Mouse (Mus musculus): ENCODE results near the gene Kcnk18. TPM values are rescaled to one million over a fixed set of nuclear protein-coding genes. Genes with fewer than 3 reads are reported as not detected.

The Kcnk18 gene
- not detected in 2 replicates for polyA plus RNA-seq (2014; fragmentation: Nextera tagmentation; extraction: Ambion mirVana)

DNA sequence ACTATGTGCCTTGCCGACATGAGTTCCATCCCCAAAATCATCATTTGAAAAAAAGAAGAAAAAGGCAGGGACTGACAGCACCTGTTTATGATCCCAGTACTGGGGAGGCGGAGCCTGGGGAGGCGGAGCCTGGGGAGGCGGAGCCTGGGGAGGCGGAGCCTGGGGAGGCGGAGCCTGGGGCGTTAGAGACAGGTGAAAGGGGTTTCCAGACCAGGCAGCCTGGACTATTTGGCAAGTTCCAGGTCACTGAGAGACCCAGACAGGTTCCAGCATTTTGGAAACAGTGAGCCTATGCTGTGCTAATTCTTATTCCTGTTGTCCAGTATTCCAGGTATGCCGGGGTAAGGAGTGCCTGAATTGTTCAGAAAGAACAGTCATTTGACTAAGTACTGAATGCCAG is at the start of gene Kcnk18:
TSS of gene Kcnk18 (plus strand) at position 224 of the 400 bp plus-strand sequence.
- 88% methylated on average over 8 of the region's 8 CpGs for WGBS
- Histone ChIP-seq H3K4me1 (ENCODE audit: control insufficient read depth, insufficient read depth, low read length) (no peaks in the 10 kb centered on the region), H3K27me3 (replicated peaks; ENCODE audit: control insufficient read depth, insufficient read depth, low read length) (no peaks in the 10 kb centered on the region), H3K4me3 (ENCODE audit: low read depth, low read length) (no peak within 1 kb of the TSS), H3K4me2 (ENCODE audit: low read length) (no peak within 1 kb of the TSS), H3K9ac (ENCODE audit: low read length) (no peak within 1 kb of the TSS), H3K27ac (ENCODE audit: low read depth, low read length) (no peak within 1 kb of the TSS), H3K36me3 (ENCODE audit: control insufficient read depth, insufficient read depth, low read length) (no peaks in the 10 kb centered on the region), H3K9me3 (replicated peaks; ENCODE audit: control insufficient read depth, low read length) (no peaks in the 10 kb centered on the region)
- no peak for DNase-seq (ENCODE audit: low spot score)
- no peak for ATAC-seq

DNA sequence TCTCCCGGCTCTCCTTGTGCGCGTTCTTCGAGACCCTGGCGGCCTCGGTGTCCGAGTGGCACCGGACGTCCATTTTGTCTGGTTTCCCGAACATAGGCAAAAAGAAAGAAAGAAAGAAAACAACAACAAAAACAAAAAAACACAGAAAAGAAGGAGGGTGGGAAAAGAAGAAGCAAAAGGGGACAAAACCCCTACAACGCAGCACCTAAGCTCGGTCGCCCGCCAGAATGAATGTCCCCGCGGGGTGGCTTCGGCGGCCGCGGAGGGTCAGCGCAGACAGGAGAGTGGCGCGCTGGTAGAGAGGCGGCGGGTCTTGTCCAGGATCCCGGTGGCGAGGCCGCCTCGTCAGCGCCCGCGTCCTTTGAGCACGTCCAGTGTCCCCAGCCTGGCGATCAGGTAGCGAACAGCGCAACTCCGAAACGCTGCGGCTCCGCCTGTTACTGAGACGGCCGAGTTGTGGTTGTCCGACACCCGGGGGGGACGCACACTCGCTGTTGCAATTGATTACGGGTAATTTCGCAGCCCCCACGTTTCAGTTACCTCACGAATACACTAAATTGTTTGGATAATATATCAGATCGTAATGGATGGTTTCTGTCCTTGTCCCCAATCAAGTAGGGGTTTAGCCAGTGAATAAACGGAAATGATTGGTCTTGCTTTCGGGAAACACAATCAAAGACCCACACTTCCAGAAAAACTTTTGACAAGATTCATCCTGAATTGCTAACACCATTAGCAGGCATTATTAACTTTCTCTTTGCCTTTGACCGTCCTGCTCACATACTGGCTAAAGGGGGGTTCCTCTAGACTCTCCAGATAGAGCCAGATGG is 48.9 kb upstream of the Kcnk18 start, which contains the start of gene Vax1:
TSS of gene Vax1 (minus strand) at position 121 of the 830 bp plus-strand sequence.
- Histone ChIP-seq H3K27ac (ENCODE audit: low read depth, low read length) (peak within 1 kb of the TSS; percentile 89), H3K4me2 (ENCODE audit: low read length) (peak within 1 kb of the TSS; percentile 65), H3K4me3 (ENCODE audit: low read depth, low read length) (peak within 1 kb of the TSS; percentile 37), H3K9me3 (replicated peaks; ENCODE audit: control insufficient read depth, low read length) (no peaks in the 10 kb centered on the region), H3K36me3 (ENCODE audit: control insufficient read depth, insufficient read depth, low read length) (no peaks in the 10 kb centered on the region), H3K27me3 (replicated peaks; ENCODE audit: control insufficient read depth, insufficient read depth, low read length) (peaks cover 46% of the 10 kb centered on the region), H3K9ac (ENCODE audit: low read length) (peak within 1 kb of the TSS; percentile 83), H3K4me1 (ENCODE audit: control insufficient read depth, insufficient read depth, low read length) (peaks cover 14% of the 10 kb centered on the region; the same call in 1 of the 2 replicates)
- DNase-seq (ENCODE audit: low spot score): peak; percentile 63
- under 1% methylated on average over 54 of the region's 54 CpGs for WGBS
- peak; percentile 29 for ATAC-seq

DNA sequence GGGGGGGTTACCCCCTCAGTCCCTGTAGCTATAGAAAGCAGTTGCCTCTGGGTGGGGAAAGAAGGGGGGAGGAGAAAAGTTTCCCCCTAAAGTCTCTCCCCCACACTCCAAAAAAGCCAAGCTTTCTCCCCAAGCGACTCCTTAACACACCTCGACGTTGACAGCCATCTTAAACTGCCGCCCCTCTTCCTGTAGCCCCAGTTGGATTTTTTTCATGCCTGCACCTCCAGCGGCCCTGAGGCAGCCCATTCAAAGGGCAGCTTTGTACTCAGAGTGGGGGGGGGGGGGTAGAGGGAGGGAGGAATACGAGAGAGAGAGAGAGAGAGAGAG is 48.3 kb upstream of the Kcnk18 start:
- Histone ChIP-seq H3K27me3 (replicated peaks; ENCODE audit: control insufficient read depth, insufficient read depth, low read length) (peaks cover 47% of the 10 kb centered on the region), H3K27ac (ENCODE audit: low read depth, low read length) (peak overlapping the region; percentile 89; the same call in 1 of the 2 replicates), H3K9me3 (replicated peaks; ENCODE audit: control insufficient read depth, low read length) (no peaks in the 10 kb centered on the region), H3K4me2 (ENCODE audit: low read length) (peak overlapping the region; percentile 65), H3K36me3 (ENCODE audit: control insufficient read depth, insufficient read depth, low read length) (no peaks in the 10 kb centered on the region), H3K9ac (ENCODE audit: low read length) (peak overlapping the region; percentile 83), H3K4me3 (ENCODE audit: low read depth, low read length) (peak overlapping the region; percentile 37), H3K4me1 (ENCODE audit: control insufficient read depth, insufficient read depth, low read length) (peaks cover 10% of the 10 kb centered on the region; the same call in 1 of the 2 replicates)
- ATAC-seq: peak; percentile 38
- no peak for DNase-seq (ENCODE audit: low spot score)
- WGBS: under 1% methylated on average over 6 of the region's 6 CpGs

DNA sequence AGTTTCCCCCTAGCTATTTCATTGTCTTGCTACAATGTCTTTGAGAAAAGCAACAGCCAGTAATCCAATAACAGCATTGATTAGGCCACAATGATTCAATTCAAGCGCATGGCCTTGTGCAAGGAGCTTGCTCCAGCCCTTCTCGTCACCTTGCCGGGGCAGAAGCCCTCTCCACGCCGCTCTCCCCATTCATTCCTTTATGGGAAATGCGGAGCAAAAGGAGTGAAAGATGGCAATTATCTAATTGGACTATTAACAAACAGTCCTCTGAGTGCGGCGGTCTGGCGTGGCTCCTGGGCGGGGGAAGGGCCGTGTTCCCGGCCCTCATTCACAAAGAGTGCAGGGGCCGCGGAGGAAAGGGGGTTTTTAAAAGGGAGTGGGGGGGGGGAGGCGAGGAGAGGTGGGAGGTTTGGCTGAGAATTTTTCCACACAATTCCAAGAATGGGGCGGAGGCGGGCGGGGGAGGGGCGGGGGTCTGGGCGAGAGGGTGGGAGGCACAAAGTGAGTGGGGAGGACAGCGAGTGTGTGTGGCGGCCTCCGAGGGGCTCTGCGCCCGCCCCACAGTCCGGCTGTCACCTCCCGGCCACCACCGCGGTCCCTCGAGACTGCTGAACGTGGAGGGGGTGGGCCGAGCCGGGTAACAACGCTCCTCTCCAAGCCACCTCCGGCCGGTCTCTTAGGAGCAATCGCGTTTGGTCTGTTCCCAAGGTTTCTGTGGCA is 47.7 kb upstream of the Kcnk18 start:
- ATAC-seq (peak; percentile 73), DNase-seq (ENCODE audit: low spot score) (peak; percentile 88)
- WGBS: 1% methylated on average over 31 of the region's 38 CpGs
- H3K4me2 ChIP-seq (ENCODE audit: low read length): peak overlapping the region; percentile 65
- peak overlapping the region; percentile 2; the same call in 1 of the 2 replicates for H3K9ac ChIP-seq (ENCODE audit: low read length)
- H3K9me3 ChIP-seq (replicated peaks; ENCODE audit: control insufficient read depth, low read length): no peaks in the 10 kb centered on the region
- peaks cover 10% of the 10 kb centered on the region; the same call in 1 of the 2 replicates for H3K4me1 ChIP-seq (ENCODE audit: control insufficient read depth, insufficient read depth, low read length)
- H3K4me3 ChIP-seq (ENCODE audit: low read depth, low read length): peak overlapping the region; percentile 37
- no peaks in the 10 kb centered on the region for H3K36me3 ChIP-seq (ENCODE audit: control insufficient read depth, insufficient read depth, low read length)
- peak overlapping the region; percentile 89; the same call in 1 of the 2 replicates for H3K27ac ChIP-seq (ENCODE audit: low read depth, low read length)
- peaks cover 52% of the 10 kb centered on the region for H3K27me3 ChIP-seq (replicated peaks; ENCODE audit: control insufficient read depth, insufficient read depth, low read length)

DNA sequence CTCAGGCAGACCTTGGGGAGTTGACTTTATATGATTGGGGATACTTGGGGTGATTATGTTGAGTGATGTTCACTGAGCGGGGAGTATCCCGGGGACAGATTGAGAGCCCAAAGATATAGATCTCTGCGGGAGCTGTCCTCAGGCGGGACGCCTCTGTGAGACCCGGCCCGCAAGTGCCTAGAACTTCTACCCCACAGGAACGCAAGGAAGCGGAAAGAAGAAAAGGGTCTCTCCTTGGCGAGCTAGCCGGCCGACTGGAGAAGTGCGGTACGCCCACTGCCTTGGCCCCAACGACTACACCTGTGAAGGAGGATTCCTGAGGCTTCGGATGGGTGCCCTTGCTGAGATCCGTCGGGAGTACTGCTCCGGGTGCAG is 47.2 kb upstream of the Kcnk18 start:
- peaks cover 10% of the 10 kb centered on the region; the same call in 1 of the 2 replicates for H3K4me1 ChIP-seq (ENCODE audit: control insufficient read depth, insufficient read depth, low read length)
- DNase-seq (ENCODE audit: low spot score): no peak
- H3K36me3 ChIP-seq (ENCODE audit: control insufficient read depth, insufficient read depth, low read length): no peaks in the 10 kb centered on the region
- H3K27ac ChIP-seq (ENCODE audit: low read depth, low read length): peak overlapping the region; percentile 15; the same call in 1 of the 2 replicates
- under 1% methylated on average over 19 of the region's 19 CpGs for WGBS
- peak overlapping the region; percentile 37 for H3K4me3 ChIP-seq (ENCODE audit: low read depth, low read length)
- peak overlapping the region; percentile 65 for H3K4me2 ChIP-seq (ENCODE audit: low read length)
- no peaks in the 10 kb centered on the region for H3K9me3 ChIP-seq (replicated peaks; ENCODE audit: control insufficient read depth, low read length)
- peaks cover 51% of the 10 kb centered on the region for H3K27me3 ChIP-seq (replicated peaks; ENCODE audit: control insufficient read depth, insufficient read depth, low read length)
- H3K9ac ChIP-seq (ENCODE audit: low read length): peak overlapping the region; percentile 2; the same call in 1 of the 2 replicates
- ATAC-seq: no peak

DNA sequence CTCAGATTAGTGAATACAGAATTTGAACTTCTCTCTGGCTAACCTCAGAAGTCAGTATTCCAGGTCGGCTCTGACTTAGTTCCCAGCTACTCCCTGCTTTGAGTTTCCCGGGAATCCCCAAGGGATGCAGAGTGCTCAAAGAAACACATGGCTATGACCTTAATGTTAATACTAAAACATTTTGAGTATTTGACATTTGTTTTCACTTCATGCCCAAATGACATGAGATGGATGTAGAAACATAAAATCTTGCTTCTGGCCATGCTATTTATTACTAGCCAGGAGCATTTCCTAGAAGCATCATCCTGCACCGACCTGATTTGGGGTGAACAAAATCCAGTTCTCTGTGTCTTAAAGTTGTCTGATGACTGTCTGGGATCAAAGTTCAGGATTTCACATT is 46.2 kb upstream of the Kcnk18 start:
- ATAC-seq: no peak
- H3K9me3 ChIP-seq (replicated peaks; ENCODE audit: control insufficient read depth, low read length): no peaks in the 10 kb centered on the region
- WGBS: 7% methylated on average over 3 of the region's 3 CpGs
- H3K4me3 ChIP-seq (ENCODE audit: low read depth, low read length): no peak overlapping the region
- no peaks in the 10 kb centered on the region for H3K36me3 ChIP-seq (ENCODE audit: control insufficient read depth, insufficient read depth, low read length)
- peaks cover 8% of the 10 kb centered on the region; the same call in 1 of the 2 replicates for H3K4me1 ChIP-seq (ENCODE audit: control insufficient read depth, insufficient read depth, low read length)
- no peak for DNase-seq (ENCODE audit: low spot score)
- H3K4me2 ChIP-seq (ENCODE audit: low read length): peak overlapping the region; percentile 65
- no peak overlapping the region for H3K27ac ChIP-seq (ENCODE audit: low read depth, low read length)
- H3K27me3 ChIP-seq (replicated peaks; ENCODE audit: control insufficient read depth, insufficient read depth, low read length): peaks cover 46% of the 10 kb centered on the region
- no peak overlapping the region for H3K9ac ChIP-seq (ENCODE audit: low read length)

DNA sequence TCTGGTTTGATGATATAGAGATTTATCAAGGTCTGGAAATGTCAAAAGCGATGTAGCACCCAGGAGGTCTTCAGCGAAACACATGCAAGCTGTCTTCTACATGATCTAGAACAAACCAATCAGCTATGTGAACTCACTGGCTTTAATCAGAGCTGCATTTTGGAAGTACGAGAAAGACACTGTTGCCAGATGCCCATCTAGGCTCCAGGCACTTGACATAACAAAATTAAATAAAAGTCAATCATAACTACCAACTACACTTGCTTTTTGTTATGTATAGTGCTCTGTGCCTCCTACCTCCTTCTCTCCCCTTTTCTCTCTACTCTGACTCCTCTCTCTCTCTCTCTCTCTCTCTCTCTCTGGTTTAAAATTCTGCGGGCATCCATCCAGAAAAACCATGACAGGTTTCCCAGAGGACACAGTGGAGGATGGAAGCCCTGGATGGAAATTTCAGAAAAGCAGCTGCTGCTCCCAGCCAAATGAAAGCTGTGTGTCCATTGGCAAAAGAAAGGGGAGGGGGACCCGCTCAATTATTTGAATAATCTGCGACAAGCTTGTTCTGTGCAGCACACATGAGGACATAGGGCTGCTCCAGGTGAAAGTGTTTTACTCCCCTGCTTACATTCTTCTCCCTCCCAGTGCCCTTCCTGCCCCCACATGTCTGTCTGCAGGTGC is 45.5 kb upstream of the Kcnk18 start:
- H3K27ac ChIP-seq (ENCODE audit: low read depth, low read length): no peak overlapping the region
- H3K4me2 ChIP-seq (ENCODE audit: low read length): no peak overlapping the region
- H3K27me3 ChIP-seq (replicated peaks; ENCODE audit: control insufficient read depth, insufficient read depth, low read length): peaks cover 41% of the 10 kb centered on the region
- H3K9me3 ChIP-seq (replicated peaks; ENCODE audit: control insufficient read depth, low read length): no peaks in the 10 kb centered on the region
- H3K36me3 ChIP-seq (ENCODE audit: control insufficient read depth, insufficient read depth, low read length): no peaks in the 10 kb centered on the region
- peaks cover 8% of the 10 kb centered on the region; the same call in 1 of the 2 replicates for H3K4me1 ChIP-seq (ENCODE audit: control insufficient read depth, insufficient read depth, low read length)
- H3K4me3 ChIP-seq (ENCODE audit: low read depth, low read length): no peak overlapping the region
- WGBS: 12% methylated on average over 6 of the region's 6 CpGs
- DNase-seq (ENCODE audit: low spot score) (peak; percentile 54), ATAC-seq (no peak)
- no peak overlapping the region for H3K9ac ChIP-seq (ENCODE audit: low read length)

DNA sequence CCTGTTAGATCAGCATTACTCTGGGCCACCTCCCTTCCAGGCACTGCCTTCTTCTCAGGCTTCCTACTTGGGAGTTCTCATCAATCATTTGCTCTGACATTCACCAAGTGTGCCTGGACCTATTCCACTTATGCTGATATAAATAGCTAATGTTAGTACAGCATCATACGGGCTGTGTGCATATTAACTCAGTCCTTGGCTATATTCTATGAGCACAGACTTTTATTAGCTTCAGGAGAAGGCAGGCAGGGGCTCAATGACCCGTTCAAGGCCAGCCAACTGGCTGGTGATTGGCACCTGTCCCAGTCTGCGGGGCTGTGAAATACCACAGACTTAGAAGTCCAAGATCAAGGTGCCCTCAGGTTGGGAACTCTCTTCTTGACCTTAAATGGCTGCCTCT is 35.0 kb upstream of the Kcnk18 start:
- H3K9ac ChIP-seq (ENCODE audit: low read length): no peak overlapping the region
- H3K4me1 ChIP-seq (ENCODE audit: control insufficient read depth, insufficient read depth, low read length): no peaks in the 10 kb centered on the region
- H3K36me3 ChIP-seq (ENCODE audit: control insufficient read depth, insufficient read depth, low read length): no peaks in the 10 kb centered on the region
- H3K4me3 ChIP-seq (ENCODE audit: low read depth, low read length): no peak overlapping the region
- WGBS: 57% methylated on average over 3 of the region's 3 CpGs
- no peak for ATAC-seq
- H3K27me3 ChIP-seq (replicated peaks; ENCODE audit: control insufficient read depth, insufficient read depth, low read length): peaks cover 32% of the 10 kb centered on the region
- no peak overlapping the region for H3K27ac ChIP-seq (ENCODE audit: low read depth, low read length)
- no peak overlapping the region for H3K4me2 ChIP-seq (ENCODE audit: low read length)
- no peak for DNase-seq (ENCODE audit: low spot score)
- no peaks in the 10 kb centered on the region for H3K9me3 ChIP-seq (replicated peaks; ENCODE audit: control insufficient read depth, low read length)
